Mouse (Mus musculus) limb, embryonic 12.5 days (tissue): Measurements from ENCODE around the gene Wdr83. TPM values are rescaled to one million over a fixed set of nuclear protein-coding genes. Genes with fewer than 3 reads are reported as not detected.
"Not testable (repeated sequence)": the region's sequence is repeated elsewhere in the genome, so short reads cannot be mapped to it uniquely, and the experiment has no call there.

Experiments used
- ATAC-seq: fragments of 200-750 bp; cut with Nextera tagmentation; 2 replicates; pipeline ENCODE4 v1.8.0; 2017; ENCODE audit warnings: low read depth, moderate TSS enrichment; ENCODE audit not compliant: insufficient number of reproducible peaks, insufficient read depth, low FRiP score, low TSS enrichment
- H3K27ac ChIP-seq: fragments of 300-500 bp; sonication (generic); 2 replicates; pipeline ENCODE4 v1.5.1; 2016; ENCODE audit warnings: mild to moderate bottlenecking, moderate library complexity
- H3K27me3 ChIP-seq: fragments of 300-500 bp; sonication (generic); 2 replicates; pipeline ENCODE4 v1.6.1; 2016; ENCODE audit warnings: mild to moderate bottlenecking, moderate library complexity
- H3K36me3 ChIP-seq: fragments of 300-500 bp; sonication (generic); 2 replicates; pipeline ENCODE4 v1.6.1; 2016; ENCODE audit warnings: mild to moderate bottlenecking, moderate library complexity
- H3K4me1 ChIP-seq: fragments of 300-500 bp; sonication (generic); replicated peaks from 2 replicates; pipeline ENCODE4 v1.6.1; 2016
- H3K4me2 ChIP-seq: fragments of 300-500 bp; sonication (generic); 2 replicates; pipeline ENCODE4 v1.6.1; 2016; ENCODE audit warnings: mild to moderate bottlenecking, moderate library complexity
- H3K4me3 ChIP-seq: fragments of 300-500 bp; sonication (generic); replicated peaks from 2 replicates; pipeline ENCODE4 v1.5.1; 2016; ENCODE audit warnings: mild to moderate bottlenecking
- H3K9ac ChIP-seq: fragments of 300-500 bp; sonication (generic); replicated peaks from 2 replicates; pipeline ENCODE4 v1.6.1; 2016; ENCODE audit warnings: mild to moderate bottlenecking, moderate library complexity
- H3K9me3 ChIP-seq: fragments of 300-500 bp; sonication (generic); 2 replicates; pipeline ENCODE4 v1.6.1; 2016; ENCODE audit warnings: mild to moderate bottlenecking, moderate library complexity
- WGBS: fragments of 180-500 bp; shearing (Covaris S2); methylation state at CpG from one replicate; pipeline ENCODE4 v1.1.7; 2016; 5-methylcytosine and 5-hydroxymethylcytosine counted together
- polyA plus RNA-seq: library from polyadenylated mRNA; unstranded; fragments of >200 nt; fragmentation: Nextera tagmentation; extraction: Ambion mirVana; gene quantifications from 2 replicates; pipeline ENCODE4 v1.2.1, GENCODE M21; 2016

Gene Wdr83
- 49.9 and 52.2 TPM in 2 replicates for polyA plus RNA-seq

DNA sequence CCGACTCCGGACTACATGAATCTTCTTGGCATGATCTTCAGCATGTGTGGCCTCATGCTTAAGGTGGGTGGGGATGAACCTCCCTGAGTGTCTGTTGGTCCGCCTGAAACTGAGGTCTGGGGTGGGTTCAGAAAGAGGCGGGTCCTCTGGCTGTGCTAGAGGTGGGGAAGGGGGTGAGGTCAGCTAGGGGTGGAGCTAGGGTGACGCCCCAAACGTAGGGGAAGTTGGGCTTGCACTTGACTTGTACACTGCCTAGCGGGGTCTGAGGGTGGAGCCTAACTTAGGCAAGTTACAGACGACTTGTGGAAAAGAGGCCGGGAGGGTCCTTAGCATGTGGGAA, at the start of gene Wdr83:
Gene Wdr83, minus strand, starts transcription at position 91 of the 340 bp plus-strand sequence.
- H3K27me3 ChIP-seq: no peaks in the 10 kb centered on the region
- under 1% methylated on average over 9 of the region's 9 CpGs for WGBS
- ATAC-seq: peak; percentile 76
- H3K9ac ChIP-seq: peak within 1 kb of the TSS; percentile 89
- peak within 1 kb of the TSS; percentile 91 for H3K4me3 ChIP-seq
- peak within 1 kb of the TSS; percentile 56 for H3K27ac ChIP-seq
- peaks cover 34% of the 10 kb centered on the region for H3K36me3 ChIP-seq
- H3K9me3 ChIP-seq: no peaks in the 10 kb centered on the region
- H3K4me2 ChIP-seq: peak within 1 kb of the TSS; percentile 89
- H3K4me1 ChIP-seq: peaks cover 28% of the 10 kb centered on the region

GRCm38 (mm10) chr8:85123691-85124090, 42.6 kb upstream of the Wdr83 start:
- Histone ChIP-seq H3K4me2 (no peak overlapping the region), H3K4me3 (no peak overlapping the region), H3K36me3 (no peaks in the 10 kb centered on the region), H3K9ac (no peak overlapping the region), H3K27me3 (no peaks in the 10 kb centered on the region), H3K9me3 (0 out of 2 replicates have a peak, but pooled peaks cover 4% of the 10 kb centered on the region), H3K27ac (no peak overlapping the region), H3K4me1 (peaks cover 4% of the 10 kb centered on the region; the same call in 1 of the 2 replicates)
- ATAC-seq: no peak
- 92% methylated on average over 8 of the region's 8 CpGs for WGBS

GRCm38 (mm10) chr8:85122995-85123394, 41.9 kb upstream of the Wdr83 start, which contains the start of gene Zfp791:
Gene Zfp791, minus strand, starts transcription at chr8:85123095.
- no peak within 1 kb of the TSS for H3K9ac ChIP-seq
- no peaks in the 10 kb centered on the region for H3K27me3 ChIP-seq
- no peak for ATAC-seq
- no peaks in the 10 kb centered on the region for H3K36me3 ChIP-seq
- peaks cover 7% of the 10 kb centered on the region for H3K4me1 ChIP-seq
- 0 out of 2 replicates have a peak, but pooled peaks cover 4% of the 10 kb centered on the region for H3K9me3 ChIP-seq
- no peak within 1 kb of the TSS for H3K4me3 ChIP-seq
- no peak within 1 kb of the TSS for H3K4me2 ChIP-seq
- WGBS: 73% methylated on average over 3 of the region's 3 CpGs
- H3K27ac ChIP-seq: no peak within 1 kb of the TSS

DNA sequence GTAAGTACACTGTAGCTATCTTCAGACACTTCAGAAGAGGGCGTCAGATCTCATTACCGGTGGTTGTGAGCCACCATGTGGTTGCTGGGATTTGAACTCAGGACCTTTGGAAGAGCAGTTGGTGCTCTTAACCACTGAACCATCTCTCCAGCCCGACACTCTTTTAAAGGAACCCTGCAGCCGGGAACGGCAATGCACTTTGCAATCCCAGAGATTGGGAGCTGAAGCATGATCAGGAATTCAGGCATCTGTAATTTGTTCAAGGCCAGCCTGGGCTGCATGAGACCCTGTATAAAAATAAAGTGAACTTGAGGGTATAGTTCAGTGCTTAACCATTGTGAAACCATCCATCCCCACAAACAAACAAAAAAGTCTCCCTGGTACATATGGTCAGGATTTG, 39.1 kb upstream of the Wdr83 start:
- WGBS: 82% methylated on average over 5 of the region's 5 CpGs
- not testable (repeated sequence) for ATAC-seq, H3K9ac ChIP-seq, H3K27me3 ChIP-seq, H3K36me3 ChIP-seq, H3K4me2 ChIP-seq, H3K9me3 ChIP-seq, H3K27ac ChIP-seq, H3K4me3 ChIP-seq, H3K4me1 ChIP-seq

DNA sequence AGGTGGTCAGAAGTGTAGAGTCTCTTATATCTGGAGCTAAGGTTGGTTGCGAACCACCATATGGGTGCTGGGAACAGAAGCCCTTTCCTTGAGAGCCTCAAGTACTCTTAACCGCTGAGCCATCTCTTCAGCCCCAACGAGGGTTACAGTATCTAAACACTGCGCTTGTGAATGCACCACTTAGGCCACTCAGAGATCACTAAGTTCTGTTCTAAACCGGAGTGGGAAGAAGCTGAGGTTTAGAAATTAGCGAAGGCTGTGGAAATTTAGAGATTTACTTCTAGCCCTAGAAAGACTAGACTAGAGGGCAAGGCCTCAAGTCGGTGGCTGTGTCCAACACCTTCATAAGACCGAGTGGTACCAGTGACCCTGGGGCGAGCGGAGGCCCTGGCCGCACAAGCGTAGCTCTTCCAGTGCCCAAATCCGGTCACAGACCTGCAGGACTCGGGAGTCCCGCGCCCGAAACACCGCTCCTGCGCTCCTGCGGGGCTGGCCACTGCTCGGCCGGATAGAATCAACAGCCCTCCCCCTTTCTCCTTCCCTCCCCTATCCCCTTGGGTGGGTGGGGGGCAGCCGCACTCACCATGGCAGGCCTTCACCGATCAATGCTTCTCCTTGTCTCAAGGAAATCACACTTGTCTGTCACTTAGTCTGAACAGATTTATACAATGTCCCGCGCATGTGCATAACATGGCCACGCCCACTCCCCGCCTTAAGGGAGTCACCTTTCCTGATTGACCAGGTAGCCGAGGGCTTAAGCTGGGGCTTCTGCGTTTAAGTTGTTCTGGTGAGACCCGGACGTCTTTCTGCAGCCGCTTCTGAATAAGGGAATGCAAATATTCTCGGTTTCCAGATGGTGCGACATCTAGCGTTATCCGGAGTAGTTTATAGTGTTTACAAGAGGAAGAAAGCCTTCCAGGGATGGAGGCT, 38.2 kb upstream of the Wdr83 start:
- ATAC-seq: peak; percentile 86
- Histone ChIP-seq H3K9me3 (0 out of 2 replicates have a peak, but pooled peaks cover 4% of the 10 kb centered on the region), H3K4me2 (peak overlapping the region; percentile 70), H3K4me3 (peak overlapping the region; percentile 60), H3K27me3 (no peaks in the 10 kb centered on the region), H3K9ac (peak overlapping the region; percentile 72), H3K27ac (peak overlapping the region; percentile 80), H3K4me1 (peaks cover 7% of the 10 kb centered on the region), H3K36me3 (peaks cover 6% of the 10 kb centered on the region)
- 8% methylated on average over 37 of the region's 37 CpGs for WGBS

DNA sequence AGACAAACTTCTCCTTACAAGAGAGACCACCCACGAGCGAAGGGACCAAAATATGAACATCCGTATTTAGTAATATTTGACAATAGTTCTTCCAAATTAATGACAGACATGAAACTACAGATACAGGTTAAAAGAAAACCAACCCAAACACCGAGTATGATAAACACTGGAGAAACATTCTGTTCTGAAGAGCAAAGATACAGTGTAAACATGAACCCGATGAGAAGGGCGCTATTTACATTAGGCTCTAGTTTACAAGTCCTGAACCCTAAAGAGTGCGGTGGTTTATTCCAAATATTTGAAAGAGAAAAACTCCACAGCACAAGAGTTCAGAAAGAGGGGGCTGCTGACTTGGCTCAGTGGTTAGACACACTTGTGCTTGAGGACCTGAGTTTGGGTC, 35.9 kb upstream of the Wdr83 start:
- Histone ChIP-seq H3K4me1 (peaks cover 7% of the 10 kb centered on the region), H3K27ac (no peak overlapping the region), H3K36me3 (peaks cover 12% of the 10 kb centered on the region), H3K4me3 (no peak overlapping the region), H3K4me2 (no peak overlapping the region), H3K9me3 (0 out of 2 replicates have a peak, but pooled peaks cover 5% of the 10 kb centered on the region), H3K27me3 (no peaks in the 10 kb centered on the region), H3K9ac (no peak overlapping the region)
- WGBS: 95% methylated on average over 7 of the region's 7 CpGs
- ATAC-seq: no peak

- Histone ChIP-seq H3K9ac (no peak overlapping the region), H3K4me1 (peaks cover 7% of the 10 kb centered on the region), H3K27me3 (no peaks in the 10 kb centered on the region), H3K9me3 (0 out of 2 replicates have a peak, but pooled peaks cover 5% of the 10 kb centered on the region), H3K36me3 (peaks cover 27% of the 10 kb centered on the region), H3K27ac (no peak overlapping the region), H3K4me3 (no peak overlapping the region), H3K4me2 (no peak overlapping the region)
- 80% methylated on average over 4 of the region's 4 CpGs for WGBS
- no peak for ATAC-seq
These were observed 34.4 kb upstream of the Wdr83 start for GRCm38 (mm10) chr8:85115501-85115900.

DNA sequence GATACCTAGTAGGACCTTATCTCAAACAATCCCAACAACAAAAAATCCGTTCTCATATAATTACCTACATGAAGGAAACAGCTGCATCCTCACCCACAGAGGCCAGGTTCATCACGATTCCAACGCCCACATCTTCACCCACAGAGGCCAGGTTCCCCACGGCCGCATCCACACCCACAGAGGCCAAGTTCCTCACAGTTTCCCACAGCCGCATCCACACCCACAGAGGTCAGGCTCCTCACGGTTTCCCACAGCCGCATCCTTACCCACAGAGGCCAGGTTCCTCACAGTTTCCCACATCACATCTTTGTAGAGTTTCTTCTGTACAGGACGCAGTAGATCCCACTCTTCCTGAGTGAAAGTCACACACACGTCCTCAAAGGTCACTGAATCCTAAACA, 32.1 kb upstream of the Wdr83 start:
- no peaks in the 10 kb centered on the region for H3K27me3 ChIP-seq
- H3K4me1 ChIP-seq: no peaks in the 10 kb centered on the region
- 95% methylated on average over 10 of the region's 10 CpGs for WGBS
- H3K27ac ChIP-seq: no peak overlapping the region
- H3K4me2 ChIP-seq: no peak overlapping the region
- no peak overlapping the region for H3K9ac ChIP-seq
- H3K4me3 ChIP-seq: no peak overlapping the region
- ATAC-seq: no peak
- H3K36me3 ChIP-seq: peaks cover 43% of the 10 kb centered on the region
- H3K9me3 ChIP-seq: 0 out of 2 replicates have a peak, but pooled peaks cover 5% of the 10 kb centered on the region

DNA sequence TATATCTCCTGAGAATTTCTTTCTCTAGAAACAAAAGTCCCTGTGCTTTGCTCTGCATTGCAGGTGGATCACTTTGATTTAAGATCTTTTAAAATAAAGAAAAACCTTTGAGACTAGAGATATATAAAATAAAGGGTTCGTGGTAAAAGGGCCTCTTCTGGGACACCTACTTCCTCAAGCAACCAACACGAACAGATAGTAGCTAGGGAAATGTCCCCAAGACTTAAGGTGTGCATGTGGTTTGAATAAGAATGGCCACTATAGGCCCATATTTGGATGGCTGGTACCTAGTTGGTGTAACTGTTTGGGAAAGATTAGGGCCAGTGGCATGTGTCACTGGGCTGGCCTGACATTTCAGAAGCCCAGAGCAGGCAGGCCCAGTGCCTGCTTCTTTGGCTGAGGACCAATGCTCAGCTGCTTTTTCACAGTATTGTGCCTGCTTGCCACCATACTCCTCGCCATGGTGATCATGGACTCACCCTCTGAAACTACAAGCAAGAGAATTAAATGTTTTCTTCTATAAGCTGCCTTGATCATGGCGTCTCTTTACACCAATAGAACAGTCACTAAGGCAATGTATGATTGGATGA, 19.1 kb upstream of the Wdr83 start:
- WGBS: 84% methylated on average over 4 of the region's 4 CpGs
- Histone ChIP-seq H3K4me2 (no peak overlapping the region), H3K4me3 (no peak overlapping the region), H3K9ac (no peak overlapping the region), H3K27ac (no peak overlapping the region), H3K4me1 (no peaks in the 10 kb centered on the region), H3K27me3 (no peaks in the 10 kb centered on the region), H3K36me3 (peaks cover 35% of the 10 kb centered on the region), H3K9me3 (no peaks in the 10 kb centered on the region)
- ATAC-seq: no peak

- no peak overlapping the region for H3K9ac ChIP-seq
These were observed 15.7 kb upstream of the Wdr83 start for GRCm38 (mm10) chr8:85096850-85097249.

GRCm38 (mm10) chr8:85096196-85096595, 15.1 kb upstream of the Wdr83 start:
- H3K4me3 ChIP-seq: no peak overlapping the region
- H3K36me3 ChIP-seq: peaks cover 63% of the 10 kb centered on the region
- no peak overlapping the region for H3K4me2 ChIP-seq
- 92% methylated on average over 16 of the region's 16 CpGs for WGBS
- no peak overlapping the region for H3K9ac ChIP-seq
- no peak overlapping the region for H3K27ac ChIP-seq
- no peaks in the 10 kb centered on the region for H3K9me3 ChIP-seq
- no peak for ATAC-seq
- H3K4me1 ChIP-seq: no peaks in the 10 kb centered on the region
- no peaks in the 10 kb centered on the region for H3K27me3 ChIP-seq

More at GRCm38 (mm10) chr8:85096850-85097249, 15.7 kb upstream of the Wdr83 start:
- no peak overlapping the region for H3K27ac ChIP-seq
- no peaks in the 10 kb centered on the region for H3K9me3 ChIP-seq
- H3K4me3 ChIP-seq: no peak overlapping the region
- no peaks in the 10 kb centered on the region for H3K27me3 ChIP-seq
- H3K4me2 ChIP-seq: no peak overlapping the region
- H3K4me1 ChIP-seq: no peaks in the 10 kb centered on the region
- ATAC-seq: no peak
- 88% methylated on average over 4 of the region's 4 CpGs for WGBS
- H3K36me3 ChIP-seq: peaks cover 58% of the 10 kb centered on the region
